Mouse (Mus musculus): ENCODE results near the gene Sgsm1. TPM values are rescaled to one million over a fixed set of nuclear protein-coding genes. Genes with fewer than 3 reads are reported as not detected.

Gene Sgsm1
- polyA plus RNA-seq, 1 experiment: 6.7 TPM

DNA sequence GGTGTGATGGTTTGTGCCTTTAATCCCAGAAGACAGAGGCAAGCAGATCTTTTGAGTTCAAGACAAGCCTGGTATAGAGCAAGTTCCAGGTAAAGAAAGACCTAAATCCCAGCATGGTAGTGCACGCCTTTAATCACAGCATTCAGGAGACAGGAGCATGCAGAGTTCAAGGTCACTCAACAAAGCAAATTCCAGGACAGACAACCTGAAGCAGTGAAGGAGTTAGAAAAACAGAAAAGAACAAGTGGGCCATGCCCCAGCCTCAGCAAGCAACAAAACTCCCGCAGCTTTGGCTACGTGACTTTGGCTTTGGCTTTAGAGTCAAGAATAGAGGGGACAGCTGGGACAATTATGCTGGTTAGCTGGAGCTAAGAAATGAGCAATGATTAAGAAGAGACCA lies 19.6 kb upstream of the Sgsm1 start:
- no peak for DNase-seq
- H3K4me1 ChIP-seq (ENCODE audit: control insufficient read depth, insufficient read depth, low read length): no peaks in the 10 kb centered on the region
- WGBS: 68% methylated on average over 3 of the region's 3 CpGs
- TF ChIP-seq CTCF (IDR thresholded peaks at IDR 0.05; ENCODE audit: insufficient read depth, low read length) (no peak), POLR2A (IDR thresholded peaks at IDR 0.05; ENCODE audit: borderline replicate concordance, extremely low read depth, low read depth, low read length) (no peak)
- no peak overlapping the region for H3K4me3 ChIP-seq (replicated peaks; ENCODE audit: extremely low read depth, low read depth, low read length)

DNA sequence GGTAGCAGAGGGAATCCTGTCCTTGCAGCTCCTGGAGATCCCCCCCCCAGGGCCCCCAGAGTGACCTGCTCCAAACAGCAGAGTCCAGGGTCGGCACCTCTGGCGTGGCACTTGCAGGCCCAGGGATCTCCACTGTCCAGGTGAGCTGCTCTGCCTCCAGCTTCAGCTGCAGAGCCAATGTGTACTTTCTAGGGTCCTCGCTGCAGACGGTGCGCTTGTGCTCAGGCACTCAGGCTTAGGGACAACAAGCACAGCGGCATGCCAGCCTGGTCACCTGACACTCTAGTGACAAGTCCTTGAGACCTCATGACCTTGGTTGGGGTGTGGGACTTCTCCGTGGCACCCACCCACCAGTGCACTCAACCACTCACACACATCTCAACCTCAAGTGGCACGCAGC lies 18.9 kb upstream of the Sgsm1 start:
- TF ChIP-seq POLR2A (IDR thresholded peaks at IDR 0.05; ENCODE audit: borderline replicate concordance, extremely low read depth, low read depth, low read length) (no peak), CTCF (IDR thresholded peaks at IDR 0.05; ENCODE audit: insufficient read depth, low read length) (no peak)
- 80% methylated on average over 8 of the region's 8 CpGs for WGBS
- H3K4me1 ChIP-seq (ENCODE audit: control insufficient read depth, insufficient read depth, low read length): no peaks in the 10 kb centered on the region
- DNase-seq: no peak
- no peak overlapping the region for H3K4me3 ChIP-seq (replicated peaks; ENCODE audit: extremely low read depth, low read depth, low read length)

DNA sequence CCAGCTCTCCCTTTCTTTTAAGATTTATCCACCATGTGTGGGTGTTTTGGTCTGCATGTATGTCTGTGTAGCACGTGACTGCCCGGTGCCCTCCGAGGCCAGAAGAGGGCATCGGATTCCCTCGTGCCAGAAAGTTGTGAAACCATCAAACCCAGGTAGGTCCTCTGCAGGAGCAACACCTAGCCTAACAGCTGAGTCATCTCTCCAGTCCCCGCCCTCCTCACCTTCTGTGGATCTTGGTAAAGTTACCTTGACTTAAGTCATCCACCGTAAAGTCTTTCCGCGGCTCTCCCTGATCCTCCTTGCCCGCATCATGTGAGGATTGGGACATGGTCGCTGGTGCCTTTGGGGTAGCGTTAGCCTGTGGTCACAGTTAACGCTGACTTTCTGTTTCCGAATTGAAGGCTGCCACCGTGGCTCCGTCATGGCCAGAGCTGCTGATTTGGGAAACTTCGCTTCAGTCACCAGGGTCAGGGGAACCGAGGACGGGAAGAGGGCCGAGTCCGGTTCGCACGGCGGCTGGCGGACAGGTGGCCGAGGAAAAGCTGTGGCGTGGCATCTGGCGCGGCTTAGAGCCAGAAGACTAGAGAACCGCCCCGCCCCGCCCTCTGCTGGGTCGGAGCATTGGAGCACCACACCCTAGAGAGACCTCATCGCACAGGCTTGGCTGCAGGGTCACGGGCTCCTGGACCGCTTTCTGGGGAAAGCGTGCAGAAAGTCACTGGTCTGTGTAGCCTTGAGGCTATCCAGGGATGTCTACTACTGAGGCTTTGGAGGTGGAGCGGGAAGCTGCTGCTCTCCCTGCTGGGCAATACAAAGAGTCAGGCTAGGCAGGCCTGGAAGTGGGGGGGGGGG lies 13.4 kb upstream of the Sgsm1 start:
- 4% methylated on average over 38 of the region's 38 CpGs for WGBS
- TF ChIP-seq POLR2A (IDR thresholded peaks at IDR 0.05; ENCODE audit: borderline replicate concordance, extremely low read depth, low read depth, low read length) (no peak), CTCF (IDR thresholded peaks at IDR 0.05; ENCODE audit: insufficient read depth, low read length) (no peak)
- peak overlapping the region; percentile 2 for H3K4me3 ChIP-seq (replicated peaks; ENCODE audit: extremely low read depth, low read depth, low read length)
- DNase-seq: peak; percentile 25
- H3K4me1 ChIP-seq (ENCODE audit: control insufficient read depth, insufficient read depth, low read length): no peaks in the 10 kb centered on the region

DNA sequence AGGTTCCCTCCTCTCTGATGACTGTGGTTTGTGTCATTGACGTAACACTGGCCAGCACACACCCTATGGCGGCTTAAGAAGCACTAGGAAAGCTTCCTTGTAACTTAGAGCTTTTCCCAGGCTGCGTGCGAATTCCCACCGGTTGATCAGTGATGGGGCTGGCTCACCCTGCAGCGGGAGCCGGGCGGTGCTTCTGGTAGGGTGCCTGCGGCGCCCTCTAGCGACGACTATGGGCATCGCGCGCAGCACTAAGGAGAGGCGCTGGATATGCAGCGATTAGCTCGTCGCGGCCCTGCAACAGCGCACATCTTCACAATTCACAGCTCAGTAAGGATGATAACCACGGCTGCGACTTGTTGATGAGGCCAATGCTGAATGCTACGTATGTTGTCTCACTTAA lies 3.4 kb upstream of the Sgsm1 start:
- peak; percentile 59 for DNase-seq
- Histone ChIP-seq H3K4me3 (replicated peaks; ENCODE audit: extremely low read depth, low read depth, low read length) (no peak overlapping the region), H3K4me1 (ENCODE audit: control insufficient read depth, insufficient read depth, low read length) (no peaks in the 10 kb centered on the region; the same call in 1 of the 2 replicates)
- TF ChIP-seq POLR2A (IDR thresholded peaks at IDR 0.05; ENCODE audit: borderline replicate concordance, extremely low read depth, low read depth, low read length) (no peak), CTCF (IDR thresholded peaks at IDR 0.05; ENCODE audit: insufficient read depth, low read length) (peak; percentile 60)
- 3% methylated on average over 24 of the region's 24 CpGs for WGBS

DNA sequence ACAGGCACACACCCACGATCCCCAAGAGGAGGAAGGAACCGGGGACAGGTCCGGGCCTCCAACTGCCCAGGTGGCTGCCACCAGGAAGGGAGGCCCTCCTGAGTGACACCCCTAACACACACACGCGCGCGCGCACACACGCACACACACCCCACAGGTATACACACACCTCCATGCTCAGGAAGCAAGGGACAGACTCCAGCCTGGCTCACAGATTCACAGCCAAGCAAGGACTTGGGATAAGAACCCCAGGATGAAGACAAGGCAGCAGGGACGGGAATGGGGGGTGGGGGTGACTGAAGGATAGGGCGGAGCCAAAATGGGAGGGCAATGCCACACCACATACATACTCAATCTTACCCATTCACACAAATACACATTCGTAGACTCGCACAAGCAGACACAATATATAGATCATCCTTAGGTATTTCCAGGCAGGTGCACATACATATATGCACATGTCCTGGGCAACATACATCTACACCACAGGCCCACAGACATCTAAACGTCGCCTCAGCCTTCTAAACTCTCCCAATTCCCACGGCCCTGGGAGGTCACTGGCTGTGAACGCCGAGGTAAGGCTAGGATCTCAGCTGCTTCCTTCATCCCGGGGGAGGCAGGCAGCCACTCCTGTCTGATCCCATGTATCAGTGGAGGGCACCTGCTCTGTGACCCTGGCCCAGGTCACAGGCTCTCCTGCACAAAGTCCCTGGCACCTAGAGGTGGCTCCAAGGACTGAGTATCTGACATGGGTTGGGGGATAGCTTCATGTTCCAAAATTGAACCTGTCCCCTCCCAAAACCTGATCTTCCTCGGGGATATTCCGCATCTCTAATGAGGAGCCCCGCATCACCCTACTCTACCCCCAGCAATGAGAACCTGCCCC lies 852 bp downstream of the Sgsm1 start:
- peak overlapping the region; percentile 46 for H3K4me3 ChIP-seq (replicated peaks; ENCODE audit: extremely low read depth, low read depth, low read length)
- WGBS: 51% methylated on average over 22 of the region's 22 CpGs
- H3K4me1 ChIP-seq (ENCODE audit: control insufficient read depth, insufficient read depth, low read length): no peaks in the 10 kb centered on the region; the same call in 1 of the 2 replicates
- DNase-seq: no peak
- TF ChIP-seq POLR2A (IDR thresholded peaks at IDR 0.05; ENCODE audit: borderline replicate concordance, extremely low read depth, low read depth, low read length) (no peak), CTCF (IDR thresholded peaks at IDR 0.05; ENCODE audit: insufficient read depth, low read length) (no peak)

GRCm38 (mm10) chr5:113306750-113307477 lies 3.7 kb downstream of the Sgsm1 start:
- TF ChIP-seq CTCF (IDR thresholded peaks at IDR 0.05; ENCODE audit: insufficient read depth, low read length): no peak
- TF ChIP-seq POLR2A (IDR thresholded peaks at IDR 0.05; ENCODE audit: borderline replicate concordance, extremely low read depth, low read depth, low read length): no peak
- no peak for DNase-seq
- Histone ChIP-seq H3K4me1 (ENCODE audit: control insufficient read depth, insufficient read depth, low read length) (no peaks in the 10 kb centered on the region; the same call in 1 of the 2 replicates), H3K4me3 (replicated peaks; ENCODE audit: extremely low read depth, low read depth, low read length) (no peak overlapping the region)
- 15% methylated on average over 25 of the region's 25 CpGs for WGBS

GRCm38 (mm10) chr5:113304527-113304926 lies 6.1 kb downstream of the Sgsm1 start:
- no peak for DNase-seq
- no peak for TF ChIP-seq POLR2A (IDR thresholded peaks at IDR 0.05; ENCODE audit: borderline replicate concordance, extremely low read depth, low read depth, low read length)
- no peak for TF ChIP-seq CTCF (IDR thresholded peaks at IDR 0.05; ENCODE audit: insufficient read depth, low read length)
- no peaks in the 10 kb centered on the region for H3K4me1 ChIP-seq (ENCODE audit: control insufficient read depth, insufficient read depth, low read length)
- WGBS: 87% methylated on average over 5 of the region's 5 CpGs
- H3K4me3 ChIP-seq (replicated peaks; ENCODE audit: extremely low read depth, low read depth, low read length): no peak overlapping the region

GRCm38 (mm10) chr5:113301841-113302240 lies 8.7 kb downstream of the Sgsm1 start:
- Histone ChIP-seq H3K4me1 (ENCODE audit: control insufficient read depth, insufficient read depth, low read length) (no peaks in the 10 kb centered on the region), H3K4me3 (replicated peaks; ENCODE audit: extremely low read depth, low read depth, low read length) (no peak overlapping the region)
- TF ChIP-seq CTCF (IDR thresholded peaks at IDR 0.05; ENCODE audit: insufficient read depth, low read length) (no peak), POLR2A (IDR thresholded peaks at IDR 0.05; ENCODE audit: borderline replicate concordance, extremely low read depth, low read depth, low read length) (no peak)
- 34% methylated on average over 13 of the region's 13 CpGs for WGBS
- no peak for DNase-seq
